ENCODE assay signal across 23 mouse cellular contexts in genomic region chr14:34712027-34712426, GRCm38 (mm10). TPM values are rescaled to one million over a fixed set of nuclear protein-coding genes. Genes with fewer than 3 reads are reported as not detected.
A peak's percentile ranks its signal among the peaks of the same experiment; 100 is the strongest.
DNase-seq lines count a peak whose midpoint lies in the region; ATAC-seq and TF ChIP-seq lines count a peak whose summit lies in the region.
"Had no signal": no experiment of that assay in that cellular context is flagged by ENCODE, and none has a peak within 500 bp of the region (broad histone marks: within the 10 kb centered on the region; RNA-seq: fewer than 3 reads in every experiment).

No protein-coding gene starts in this region.

- H3K27ac ChIP-seq in kidney, embryonic 16.5 days (ENCODE audit: low read length) = peak overlapping the region; percentile 52
- no peak overlapping the region for H3K27ac ChIP-seq in kidney, embryonic 14.5 days (ENCODE audit: low read depth, low read length)
- H3K27ac ChIP-seq in left cerebral cortex, adult 2 months = peak overlapping the region; percentile 2; the same call in 1 of the 2 replicates
- H3K27ac ChIP-seq in ES-E14 (ENCODE audit: insufficient read depth, low read depth, low read length, poor library complexity, severe bottlenecking) = peak overlapping the region; percentile 64; the same call in 1 of the 2 replicates
- H3K27ac ChIP-seq: hindbrain, embryonic 10.5 days; limb, embryonic 10.5 days; macrophage; midbrain, embryonic 15.5 days; neural tube, embryonic 12.5 days had no signal

- H3K4me3 ChIP-seq in kidney, embryonic 16.5 days (ENCODE audit: low read length) = no peak overlapping the region
- no peak overlapping the region for H3K4me3 ChIP-seq in kidney, embryonic 14.5 days (ENCODE audit: low read length)
- no peak overlapping the region for H3K4me3 ChIP-seq in left cerebral cortex, adult 2 months
- H3K4me3 ChIP-seq in ES-E14 (ENCODE audit: insufficient read depth in 1 of 2, low read depth in 1 of 2, low read length in 2 of 2, poor library complexity in 1 of 2, severe bottlenecking in 1 of 2) = no peak overlapping the region
- H3K4me3 ChIP-seq: heart, embryonic 12.5 days; hindbrain, embryonic 10.5 days; limb, embryonic 10.5 days; midbrain, embryonic 15.5 days; neural tube, embryonic 12.5 days had no signal

- no peaks in the 10 kb centered on the region for H3K27me3 ChIP-seq in kidney, embryonic 16.5 days (ENCODE audit: insufficient read depth, low read length)
- H3K27me3 ChIP-seq in kidney, embryonic 14.5 days (ENCODE audit: control insufficient read depth, insufficient read depth, low read length) = no peaks in the 10 kb centered on the region
- H3K27me3 ChIP-seq: heart, embryonic 12.5 days; midbrain, embryonic 15.5 days; neural tube, embryonic 12.5 days had no signal

- intact Hi-C loops in left cerebral cortex, adult 2 months (cut with DNase I) = no loop called here

- TF ChIP-seq CTCF in left cerebral cortex, adult 2 months (IDR thresholded peaks at IDR 0.05) = no peak

- no peak for DNase-seq in left cerebral cortex, adult 2 months (ENCODE audit: extremely low spot score in 1 of 2, low spot score in 2 of 2)
- no peak for DNase-seq in left cerebral cortex, adult 11 months (ENCODE audit: low spot score)
- no peak for DNase-seq in ES-E14 (ENCODE audit: low read depth, low spot score)
- peak; percentile 62 for DNase-seq in brain, adult 2 months (ENCODE audit: low read depth, low spot score)
- DNase-seq in spleen, postnatal 4 days (ENCODE audit: low spot score in 2 of 2) = no peak
- DNase-seq: adrenal gland, postnatal 25 days; cerebellum, adult 9-10 months; gastrocnemius, postnatal 25 days; heart, adult 18-20 months; heart, postnatal 10 days; liver, postnatal 0 days; thymus, adult 2 months; thymus, postnatal 4 days had no signal

- no peak overlapping the region for H3K4me2 ChIP-seq in kidney, embryonic 16.5 days (replicated peaks; ENCODE audit: low read depth, low read length)
- no peak overlapping the region for H3K4me2 ChIP-seq in kidney, embryonic 14.5 days (replicated peaks; ENCODE audit: low read depth, low read length)
- H3K4me2 ChIP-seq: heart, embryonic 12.5 days; midbrain, embryonic 15.5 days; neural tube, embryonic 12.5 days had no signal

- H3K9me3 ChIP-seq in kidney, embryonic 16.5 days (ENCODE audit: low read length) = no peaks in the 10 kb centered on the region
- no peaks in the 10 kb centered on the region for H3K9me3 ChIP-seq in kidney, embryonic 14.5 days (ENCODE audit: control insufficient read depth, low read length)
- H3K9me3 ChIP-seq in ES-E14 (ENCODE audit: control insufficient read depth, insufficient read depth, low read depth, low read length) = no peaks in the 10 kb centered on the region
- H3K9me3 ChIP-seq: heart, embryonic 12.5 days; hindbrain, embryonic 10.5 days; limb, embryonic 10.5 days; midbrain, embryonic 15.5 days; neural tube, embryonic 12.5 days had no signal

- in situ Hi-C loops in ES-E14 (cut with MboI; ENCODE audit: low sequenced_read_pairs in 2 of 2, unreplicated experiment in 2 of 2) = no loop called here

- peaks cover 6% of the 10 kb centered on the region; the same call in 1 of the 2 replicates for H3K4me1 ChIP-seq in kidney, embryonic 16.5 days (ENCODE audit: insufficient read depth, low read length)
- no peaks in the 10 kb centered on the region for H3K4me1 ChIP-seq in kidney, embryonic 14.5 days (ENCODE audit: control insufficient read depth, insufficient read depth, low read length)
- peaks cover 0 to 12% of the 10 kb centered on the region in 2 experiments; a peak in 2 of 4 replicates for H3K4me1 ChIP-seq in ES-E14 (ENCODE audit: control insufficient read depth in 2 of 2, insufficient read depth in 2 of 2, low read length in 2 of 2, poor library complexity in 1 of 2)
- H3K4me1 ChIP-seq: heart, embryonic 12.5 days; hindbrain, embryonic 10.5 days; limb, embryonic 10.5 days; midbrain, embryonic 15.5 days; neural tube, embryonic 12.5 days had no signal

- no peak for ATAC-seq in kidney, embryonic 16.5 days (ENCODE audit: low FRiP score, low TSS enrichment)
- ATAC-seq in kidney, embryonic 14.5 days (ENCODE audit: low FRiP score, low TSS enrichment) = no peak
- ATAC-seq: forebrain, embryonic 14.5 days; liver, postnatal 0 days; lung, postnatal 0 days; midbrain, embryonic 15.5 days had no signal

- 82% methylated on average over 3 of the region's 3 CpGs for WGBS in kidney, embryonic 16.5 days
- 83% methylated on average over 3 of the region's 3 CpGs for WGBS in kidney, embryonic 14.5 days

- peaks cover 4% of the 10 kb centered on the region; the same call in 1 of the 2 replicates for H3K36me3 ChIP-seq in kidney, embryonic 16.5 days (ENCODE audit: insufficient read depth, low read length)
- peaks cover 11% of the 10 kb centered on the region; the same call in 1 of the 2 replicates for H3K36me3 ChIP-seq in kidney, embryonic 14.5 days (ENCODE audit: control insufficient read depth, insufficient read depth, low read length)
- H3K36me3 ChIP-seq in ES-E14 (ENCODE audit: control insufficient read depth, insufficient read depth, low read length, poor library complexity, severe bottlenecking) = peaks cover 6% of the 10 kb centered on the region
- H3K36me3 ChIP-seq: midbrain, embryonic 15.5 days had no signal

- H3K9ac ChIP-seq in kidney, embryonic 16.5 days (replicated peaks; ENCODE audit: low read length) = no peak overlapping the region
- no peak overlapping the region for H3K9ac ChIP-seq in kidney, embryonic 14.5 days (ENCODE audit: low read depth, low read length)
- H3K9ac ChIP-seq in ES-E14 (ENCODE audit: insufficient read depth, low read depth, low read length, poor library complexity, severe bottlenecking) = no peak overlapping the region; the same call in 1 of the 2 replicates
- H3K9ac ChIP-seq: heart, embryonic 12.5 days; liver, postnatal 0 days; midbrain, embryonic 15.5 days; neural tube, embryonic 12.5 days had no signal

TF ChIP-seq in ES-E14, 5 proteins besides CTCF, POLR2A, EP300 and RAD21:
- no peak for TF ChIP-seq HCFC1 (IDR thresholded peaks at IDR 0.05; ENCODE audit: borderline replicate concordance, insufficient read depth, low read length)
- TF ChIP-seq MAFK (IDR thresholded peaks at IDR 0.05; ENCODE audit: insufficient read depth, low read depth, low read length) = no peak
- no peak for TF ChIP-seq ZNF384 (IDR thresholded peaks at IDR 0.05; ENCODE audit: low read depth, low read length)
- no peak for TF ChIP-seq CHD2 (IDR thresholded peaks at IDR 0.05; ENCODE audit: low read depth, low read length)
- TF ChIP-seq ZC3H11A (IDR thresholded peaks at IDR 0.05; ENCODE audit: borderline replicate concordance, low read depth, low read length) = no peak
TF ChIP-seq in ES-E14: peak in this region for 0.

RNA-seq across cellular contexts. Expression of gene Wapl, which starts 38.3 kb away (rescaled TPM):
- 20.8 and 23.8 TPM in 2 replicates for polyA plus RNA-seq in kidney, embryonic 16.5 days (2015; fragmentation: Nextera tagmentation; extraction: Ambion mirVana)
- polyA plus RNA-seq in kidney, embryonic 14.5 days (2014; fragmentation: Nextera tagmentation; extraction: Ambion mirVana) = 31.5 and 34.1 TPM in 2 replicates
- total RNA-seq in left cerebral cortex, adult 2 months (2021) = 10 to 100 TPM; 46.2 to 46.4 TPM
- 82.9 and 115 TPM in 2 replicates for total RNA-seq in ES-E14 (2012; rRNA removed)
